Mouse (Mus musculus) ES-E14 (cell line): ENCODE results near the gene Tnfrsf1b.

Experiments used
- CHD2 ChIP-seq: IDR thresholded peaks from 2 replicates; pipeline ENCODE4 v1.6.1; 2014; ENCODE audit warnings: mild to moderate bottlenecking, low read depth, low read length, inconsistent platforms
- HCFC1 ChIP-seq: IDR thresholded peaks from 2 replicates; pipeline ENCODE4 v1.6.1; 2012; ENCODE audit warnings: low read length, inconsistent platforms, borderline replicate concordance; ENCODE audit not compliant: insufficient read depth

- TF ChIP-seq CHD2 (no peak), HCFC1 (no peak)
These were observed 46.5 kb downstream of the Tnfrsf1b start for GRCm38 (mm10) chr4:145199982-145200699.
